Mouse (Mus musculus): ENCODE measurements around the gene Mmab. TPM values are rescaled to one million over a fixed set of nuclear protein-coding genes. Genes with fewer than 3 reads are reported as not detected.

Mmab gene
- total RNA-seq, 2 experiments from 2014 or later = 19.6 to 22.4 TPM

- intact Hi-C loops (cut with DNase I) = no loop called here
- DNase-seq (ENCODE audit: low spot score in 2 of 2) = no peak
Observed at GRCm38 (mm10) chr5:114435588-114435987, 8.3 kb downstream of the Mmab start.

GRCm38 (mm10) chr5:114434359-114434758 is 9.5 kb downstream of the Mmab start:
- intact Hi-C loops (cut with DNase I) = no loop called here
- no peak for DNase-seq (ENCODE audit: low spot score in 2 of 2)

GRCm38 (mm10) chr5:114429781-114430180 is 14.1 kb downstream of the Mmab start:
- no peak for DNase-seq (ENCODE audit: low spot score in 2 of 2)
- intact Hi-C loops (cut with DNase I) = no loop called here

- DNase-seq (ENCODE audit: low spot score in 2 of 2) = no peak
- intact Hi-C loops (cut with DNase I) = no loop called here
Observed at GRCm38 (mm10) chr5:114428621-114429020, 15.2 kb downstream of the Mmab start.

GRCm38 (mm10) chr5:114426732-114427131 is 17.1 kb downstream of the Mmab start:
- DNase-seq (ENCODE audit: low spot score in 2 of 2) = no peak
- intact Hi-C loops (cut with DNase I) = no loop called here

- intact Hi-C loops (cut with DNase I) = no loop called here
- no peak for DNase-seq (ENCODE audit: low spot score in 2 of 2)
Observed at GRCm38 (mm10) chr5:114423961-114424360, 19.9 kb downstream of the Mmab start.

- DNase-seq (ENCODE audit: low spot score in 2 of 2) = no peak
Observed at GRCm38 (mm10) chr5:114422591-114422990, 21.3 kb downstream of the Mmab start.

GRCm38 (mm10) chr5:114421561-114422298 is 22.1 kb downstream of the Mmab start:
- DNase-seq (ENCODE audit: low spot score in 2 of 2) = no peak
- intact Hi-C loops (cut with DNase I) = no loop called here

More at GRCm38 (mm10) chr5:114422591-114422990, 21.3 kb downstream of the Mmab start:
- intact Hi-C loops (cut with DNase I) = no loop called here

GRCm38 (mm10) chr5:114418541-114418940 is 25.3 kb downstream of the Mmab start:
- intact Hi-C loops (cut with DNase I) = no loop called here
- DNase-seq (ENCODE audit: low spot score in 2 of 2) = no peak

- no peak for DNase-seq (ENCODE audit: low spot score in 2 of 2)
- intact Hi-C loops (cut with DNase I) = no loop called here
Observed at GRCm38 (mm10) chr5:114416855-114417254, 27.0 kb downstream of the Mmab start.

- no peak for DNase-seq (ENCODE audit: low spot score in 2 of 2)
- intact Hi-C loops (cut with DNase I) = no loop called here
Observed at GRCm38 (mm10) chr5:114415606-114416005, 28.3 kb downstream of the Mmab start.

GRCm38 (mm10) chr5:114413067-114413735 is 30.7 kb downstream of the Mmab start:
- intact Hi-C loops (cut with DNase I) = no loop called here
- DNase-seq (ENCODE audit: low spot score in 2 of 2) = no peak

- intact Hi-C loops (cut with DNase I) = no loop called here
- DNase-seq (ENCODE audit: low spot score in 2 of 2) = no peak
Observed at GRCm38 (mm10) chr5:114412361-114412998, 31.4 kb downstream of the Mmab start.

- intact Hi-C loops (cut with DNase I) = no loop called here
- DNase-seq (ENCODE audit: low spot score in 2 of 2) = no peak
Observed at GRCm38 (mm10) chr5:114410429-114410828, 33.4 kb downstream of the Mmab start.

- DNase-seq (ENCODE audit: low spot score in 2 of 2) = no peak
- intact Hi-C loops (cut with DNase I) = no loop called here
Observed at GRCm38 (mm10) chr5:114408846-114409245, 35.0 kb downstream of the Mmab start.

- intact Hi-C loops (cut with DNase I) = no loop called here
- no peak for DNase-seq (ENCODE audit: low spot score in 2 of 2)
Observed at GRCm38 (mm10) chr5:114407810-114408209, 36.0 kb downstream of the Mmab start.

GRCm38 (mm10) chr5:114407269-114407668 is 36.6 kb downstream of the Mmab start:
- DNase-seq (ENCODE audit: low spot score in 2 of 2) = no peak
- intact Hi-C loops (cut with DNase I) = no loop called here

- no peak for DNase-seq (ENCODE audit: low spot score in 2 of 2)
- intact Hi-C loops (cut with DNase I) = no loop called here
Observed at GRCm38 (mm10) chr5:114406592-114406991, 37.3 kb downstream of the Mmab start.

GRCm38 (mm10) chr5:114393169-114393568 is 50.7 kb downstream of the Mmab start:
- DNase-seq (ENCODE audit: low spot score in 2 of 2) = no peak

GRCm38 (mm10) chr5:114384448-114384847 is 59.4 kb downstream of the Mmab start:
- no peak for DNase-seq (ENCODE audit: low spot score in 2 of 2)
- intact Hi-C loops (cut with DNase I) = no loop called here

More at GRCm38 (mm10) chr5:114393169-114393568, 50.7 kb downstream of the Mmab start:
- intact Hi-C loops (cut with DNase I) = no loop called here

Data from left cerebral cortex, postnatal 36 days (tissue).